Mouse (Mus musculus): ENCODE results near the gene Krt88.

The Krt88 gene

DNA sequence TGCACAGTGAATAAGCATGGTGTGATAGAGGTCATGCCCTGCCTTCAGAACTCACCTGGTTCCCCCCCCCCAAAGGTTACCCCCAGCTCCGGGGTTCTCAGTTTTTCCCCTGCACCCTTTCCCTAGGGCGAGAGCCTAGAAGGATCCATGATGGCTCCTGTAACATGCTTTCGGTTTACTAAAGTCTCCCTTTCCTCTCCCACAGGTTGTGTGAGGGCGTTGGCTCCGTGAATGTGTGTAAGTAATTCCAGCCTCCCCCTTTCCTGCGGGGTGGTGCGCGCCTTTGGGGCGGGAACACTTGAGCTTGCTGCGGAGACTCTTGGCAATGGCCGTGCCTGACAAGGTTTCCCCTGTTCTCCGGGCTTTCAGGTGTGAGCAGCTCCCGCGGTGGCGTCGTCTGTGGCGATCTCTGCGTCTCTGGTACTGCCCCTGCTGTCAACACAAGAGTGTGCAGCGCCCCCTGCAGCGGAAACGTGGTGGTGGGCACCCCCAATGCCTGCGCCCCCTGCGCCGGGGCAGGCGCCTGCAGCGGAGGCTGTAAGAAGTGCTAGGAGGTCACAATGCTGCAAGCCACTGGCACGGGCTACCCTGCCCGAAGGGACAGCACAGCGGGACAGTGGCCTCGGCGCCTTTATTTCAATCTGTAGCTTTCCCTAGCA lies 31.6 kb downstream of the Krt88 start:
- peak; percentile 73 to 78 for DNase-seq

DNA sequence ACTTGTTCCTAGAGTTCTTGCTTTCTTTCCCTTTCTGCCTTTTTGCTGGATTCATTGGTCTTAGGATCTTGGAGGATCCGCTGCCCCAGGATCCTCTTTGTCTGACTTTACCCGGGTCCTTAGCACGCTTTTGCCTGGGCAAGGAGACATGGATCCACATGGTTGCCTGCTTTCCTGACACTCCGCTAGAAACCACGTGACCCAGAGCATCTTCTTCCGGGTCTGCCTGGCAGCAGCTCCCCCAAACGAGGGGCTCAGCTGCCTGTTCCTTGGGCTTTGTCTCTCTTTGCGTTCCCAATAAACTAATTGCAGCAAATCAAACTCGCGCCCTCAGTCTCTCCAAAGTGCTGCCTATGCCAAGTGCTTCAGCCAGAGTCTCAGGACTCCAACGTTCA lies 32.1 kb downstream of the Krt88 start:
- peak in 1 of 2 experiments; percentile 11 for DNase-seq

DNA sequence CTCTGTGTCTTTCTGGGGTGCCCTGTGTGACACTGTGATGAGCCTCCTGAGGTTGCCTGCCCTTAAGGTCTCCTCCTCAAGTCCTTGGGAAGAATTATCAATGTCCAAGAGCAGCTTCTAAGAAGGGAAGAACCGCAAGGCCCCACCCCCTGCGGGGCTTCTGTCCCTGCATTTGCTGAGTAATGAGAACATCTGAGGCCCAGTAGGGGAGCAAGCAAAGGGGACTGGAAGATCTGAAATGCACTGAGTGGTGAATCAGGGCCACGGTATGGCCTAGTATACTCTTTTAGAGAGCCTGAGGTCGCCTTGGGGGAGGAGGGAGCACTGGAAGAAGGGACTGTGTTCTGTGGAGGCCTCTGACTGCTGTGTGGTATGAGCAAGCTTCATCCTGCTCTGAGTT lies 34.5 kb downstream of the Krt88 start:
- no peak for DNase-seq

DNA sequence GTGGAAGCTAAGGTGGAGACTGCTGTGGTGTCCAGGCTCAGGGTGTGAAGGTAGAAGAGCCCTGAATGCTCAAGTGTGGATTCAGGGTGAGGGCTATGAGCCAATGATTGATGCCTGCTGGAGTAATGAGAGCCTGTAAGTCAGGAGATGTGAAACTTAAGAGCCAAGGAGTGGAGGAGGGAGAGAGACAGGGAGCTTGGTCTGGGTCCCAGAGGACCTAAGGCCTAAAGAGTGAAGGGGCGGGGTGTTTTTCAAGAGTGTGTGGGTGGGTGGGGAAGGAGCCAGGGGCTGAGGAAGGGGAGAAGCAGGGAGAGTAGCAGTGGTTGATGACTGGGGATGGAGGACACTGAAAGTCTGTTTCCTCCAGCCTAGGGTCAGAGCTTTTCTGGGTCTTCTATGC lies 36.1 kb downstream of the Krt88 start:
- no peak for DNase-seq

DNA sequence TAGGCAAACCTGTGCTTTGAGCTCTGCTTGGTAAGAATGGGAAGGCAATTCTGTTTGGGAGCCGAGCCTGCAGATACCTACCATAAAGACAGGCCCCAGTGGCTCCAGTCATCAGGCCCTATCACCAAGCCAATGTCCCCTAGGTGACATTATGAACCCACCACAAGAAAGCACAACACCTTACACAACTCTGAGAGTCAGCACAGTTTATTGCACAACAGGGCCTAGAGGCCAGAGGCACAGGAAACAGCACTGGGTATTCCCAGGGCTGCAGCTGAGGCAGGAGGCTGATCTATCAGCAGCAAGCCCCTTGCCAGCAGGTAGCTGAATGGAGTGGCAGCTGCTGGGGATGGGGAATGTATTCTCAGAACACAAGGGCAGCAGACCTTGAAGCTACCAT lies 37.4 kb downstream of the Krt88 start:
- no peak for DNase-seq

DNA sequence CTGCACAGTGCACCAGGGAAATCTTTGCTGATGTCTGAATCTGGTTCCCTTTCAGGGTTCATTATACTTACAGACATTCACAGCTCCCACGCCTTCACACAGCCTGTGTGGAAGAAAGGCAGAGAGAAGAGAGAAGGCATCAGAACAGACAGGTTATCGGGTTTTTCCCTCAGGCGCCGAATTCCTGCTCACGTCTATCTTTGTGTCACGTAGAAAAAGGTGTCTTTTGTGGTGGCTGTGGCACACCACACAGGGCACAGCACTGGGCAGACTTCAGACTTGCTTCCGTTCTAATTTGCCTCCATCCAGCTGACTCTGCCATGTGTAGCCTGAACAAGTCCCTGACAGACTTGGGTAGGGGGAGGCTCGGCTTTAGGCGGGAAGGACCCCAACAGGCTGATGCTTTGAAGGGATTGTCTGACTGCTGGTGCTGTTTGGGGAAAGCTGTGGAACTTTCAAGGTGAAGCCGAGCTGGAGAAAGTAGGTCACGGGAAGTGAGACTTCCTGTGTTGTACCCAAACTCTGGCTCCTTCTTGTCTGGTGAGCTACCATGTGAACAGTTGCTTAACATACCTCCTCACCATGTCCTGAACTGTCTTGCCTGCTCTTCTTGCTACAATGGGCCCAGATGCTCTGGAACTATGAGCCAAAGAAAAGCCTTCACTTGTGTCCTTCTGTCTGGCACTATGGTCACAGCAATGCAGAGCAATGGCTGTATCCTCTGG lies 38.5 kb downstream of the Krt88 start:
- DNase-seq, result no peak

DNA sequence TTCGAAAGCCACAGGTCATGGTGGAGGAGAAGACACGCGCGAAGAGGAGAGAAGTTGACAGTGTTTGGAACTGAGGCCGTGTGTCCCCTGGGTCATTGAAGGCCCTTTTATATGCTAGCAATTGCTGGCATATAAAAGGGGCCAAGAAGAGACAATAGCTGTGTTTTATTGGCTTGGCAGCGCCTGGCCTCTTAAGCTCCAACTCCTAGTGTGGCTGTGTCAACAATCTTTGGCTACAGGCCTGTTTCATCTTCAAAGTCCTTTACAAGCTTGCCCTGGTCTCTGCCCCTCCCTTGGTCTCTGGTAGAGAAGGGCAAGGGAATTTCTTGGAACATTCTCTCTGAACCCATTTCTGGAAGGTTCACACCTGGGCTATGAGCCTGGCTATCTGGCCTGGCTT lies 43.9 kb downstream of the Krt88 start, which contains the start of gene Krt83:
Gene Krt83 (minus strand): TSS at position 82 of the 400 bp plus-strand sequence.
- no peak for DNase-seq

DNA sequence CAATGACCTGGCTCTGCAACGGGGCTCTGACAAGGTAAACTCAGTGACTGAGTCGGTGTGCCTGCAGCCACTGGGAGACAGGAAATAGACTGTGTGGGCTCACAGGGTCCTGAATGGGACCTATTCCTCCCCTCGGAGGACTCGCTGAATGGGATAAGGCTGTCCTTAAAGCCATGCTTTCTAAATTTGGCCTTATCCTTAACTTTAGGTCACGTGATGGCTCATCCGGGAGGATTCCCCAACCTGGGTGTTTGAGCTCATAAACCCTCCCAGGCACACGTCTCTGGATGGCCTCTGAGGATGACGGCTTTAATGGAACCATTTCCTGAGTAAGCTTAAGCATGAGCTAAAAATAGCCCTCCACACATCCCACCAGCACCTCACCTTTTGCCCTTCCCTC lies 45.2 kb downstream of the Krt88 start:
- DNase-seq, result no peak

DNA sequence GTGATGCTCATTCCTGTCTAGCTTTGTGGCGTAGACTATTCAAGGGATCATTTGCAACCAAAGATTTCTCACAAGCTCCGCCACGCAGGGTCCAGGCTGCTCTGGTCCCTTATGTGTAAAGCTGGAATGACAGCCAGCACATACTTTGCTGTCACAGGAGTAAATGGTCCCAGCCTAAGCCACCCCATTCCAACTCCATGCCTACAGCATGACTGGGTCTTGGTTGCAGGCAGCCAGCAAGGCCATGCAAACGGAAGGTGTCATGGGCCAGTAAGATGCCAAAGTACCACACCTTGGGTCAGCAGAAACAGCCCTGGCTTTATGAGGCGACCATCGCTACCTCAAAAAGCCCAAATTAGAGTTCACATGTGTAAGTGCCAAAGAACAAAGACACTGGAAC lies 46.2 kb downstream of the Krt88 start:
- DNase-seq, result no peak

DNA sequence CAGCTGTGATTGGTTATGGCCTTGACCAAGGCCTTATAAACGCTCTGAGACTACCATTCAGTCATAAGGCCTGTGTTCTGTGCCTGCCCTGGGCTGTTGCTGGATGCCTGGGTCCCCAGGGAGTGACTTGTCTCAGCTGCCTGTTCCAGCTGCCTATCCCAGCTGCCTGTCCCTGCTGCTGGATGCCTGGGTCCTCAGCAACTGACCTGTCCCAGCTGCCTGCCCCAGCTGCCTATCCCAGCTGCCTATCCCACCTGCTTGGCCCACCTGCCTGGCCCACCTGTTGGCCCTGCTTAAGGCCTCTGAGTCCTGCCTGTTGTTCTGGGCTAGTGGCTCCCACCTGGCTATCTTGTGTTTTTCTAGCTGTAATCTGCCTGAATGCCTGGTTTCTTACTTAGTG lies 46.7 kb downstream of the Krt88 start:
- peak in 1 of 2 experiments; percentile 10 for DNase-seq

DNA sequence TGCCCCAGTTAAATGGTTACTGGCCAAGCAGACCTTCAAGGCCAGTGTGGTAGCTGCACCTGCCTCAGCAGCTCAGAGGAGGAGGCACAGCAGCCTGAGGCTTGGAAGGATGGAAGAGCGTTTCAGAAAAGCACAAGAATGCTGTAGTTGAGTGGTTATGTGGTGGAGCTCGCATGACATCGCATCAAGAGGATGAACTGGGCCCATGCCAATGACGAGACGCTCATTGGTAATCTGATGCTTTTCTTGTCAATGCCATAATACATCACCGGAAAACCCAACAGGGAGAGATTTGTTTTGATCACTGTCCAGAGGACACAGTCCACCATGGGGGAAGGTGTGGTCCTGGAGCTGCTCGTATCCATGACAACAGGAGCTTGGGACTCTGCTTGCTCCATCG lies 47.7 kb downstream of the Krt88 start:
- no peak for DNase-seq

DNA sequence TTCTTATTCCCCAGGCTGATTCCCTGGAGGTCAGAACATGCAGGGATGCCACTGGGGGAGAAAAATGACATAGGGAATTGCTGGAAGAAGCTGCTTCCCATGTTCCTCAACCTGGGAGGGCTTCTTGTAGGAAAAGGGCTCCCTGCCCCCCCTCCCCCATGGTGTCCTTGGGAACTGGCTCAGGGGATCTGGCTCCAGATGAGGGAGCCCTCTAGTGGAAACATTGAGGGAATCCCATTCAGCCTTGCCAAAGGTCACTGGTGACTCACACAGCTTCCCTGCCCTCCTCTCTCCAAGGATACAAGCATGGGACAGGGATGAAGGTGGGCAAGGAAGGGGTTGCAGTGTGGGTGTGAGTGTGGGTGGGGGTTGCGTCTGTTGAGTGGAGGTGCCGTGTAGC lies 49.6 kb downstream of the Krt88 start:
- peak; percentile 29 to 48 for DNase-seq

All from kidney, postnatal 4 days (tissue).